Mouse (Mus musculus): ENCODE results near the gene Gm12830.

The Gm12830 gene

DNA sequence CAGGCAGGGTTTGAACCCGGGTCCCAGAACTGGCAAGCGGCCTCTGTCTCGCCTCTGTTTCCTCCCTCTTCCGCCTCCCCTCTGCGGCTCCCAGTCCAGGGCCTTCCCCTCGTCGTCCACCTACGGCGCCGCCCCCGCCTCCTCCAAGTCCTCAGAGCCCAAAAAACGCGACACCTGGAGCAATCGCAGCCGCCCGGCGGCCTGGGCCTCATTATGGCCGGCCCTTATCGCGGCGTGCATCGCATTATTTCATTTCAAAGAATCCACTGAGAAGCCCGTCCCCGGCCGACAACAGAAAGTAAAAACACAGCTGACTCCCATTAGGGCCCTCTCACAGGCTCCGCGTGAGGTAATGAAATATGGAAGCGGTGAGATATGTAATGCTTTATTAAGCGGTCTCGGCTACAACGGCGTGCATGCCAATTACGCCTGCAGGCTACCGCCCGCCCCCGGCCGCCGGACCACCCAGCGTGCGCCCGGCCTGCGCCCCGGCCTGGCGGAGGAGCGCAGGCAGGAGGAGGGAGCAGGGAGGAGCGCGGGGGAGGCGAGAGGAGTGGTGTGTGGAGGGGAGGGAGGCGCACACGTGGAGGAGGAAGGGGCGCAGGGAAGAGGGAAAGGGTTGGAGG is at the start of gene Gm12830:
TSS of gene Gm12830 (plus strand) at position 156 of the 626 bp plus-strand sequence.
- DNase-seq (ENCODE audit: low spot score in 2 of 2) = no peak

DNA sequence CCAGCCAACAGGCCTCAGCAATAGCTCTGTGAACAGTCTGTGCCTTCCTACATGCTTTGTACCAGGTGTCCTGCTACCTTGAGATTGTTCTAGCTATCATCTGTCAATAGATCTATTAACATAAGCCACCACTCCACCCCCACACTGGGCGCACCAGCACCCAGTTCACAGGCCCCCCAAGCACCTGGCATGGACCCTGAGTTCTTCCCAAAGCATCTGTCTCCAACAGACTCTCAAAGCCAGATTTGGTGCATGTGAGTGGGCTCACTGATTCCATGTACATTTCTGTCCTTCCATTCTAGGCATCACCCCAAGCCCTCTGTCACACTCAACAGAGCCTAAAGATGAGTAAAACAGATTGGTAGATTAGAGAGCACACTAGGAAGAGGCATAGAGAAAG is 48.2 kb upstream of the Gm12830 start:
- peak; percentile 8 to 30 for DNase-seq (ENCODE audit: low spot score in 2 of 2)

GRCm38 (mm10) chr4:114777625-114778202 is 43.8 kb upstream of the Gm12830 start:
- DNase-seq (ENCODE audit: low spot score in 2 of 2) = peak; percentile 9 to 45

DNA sequence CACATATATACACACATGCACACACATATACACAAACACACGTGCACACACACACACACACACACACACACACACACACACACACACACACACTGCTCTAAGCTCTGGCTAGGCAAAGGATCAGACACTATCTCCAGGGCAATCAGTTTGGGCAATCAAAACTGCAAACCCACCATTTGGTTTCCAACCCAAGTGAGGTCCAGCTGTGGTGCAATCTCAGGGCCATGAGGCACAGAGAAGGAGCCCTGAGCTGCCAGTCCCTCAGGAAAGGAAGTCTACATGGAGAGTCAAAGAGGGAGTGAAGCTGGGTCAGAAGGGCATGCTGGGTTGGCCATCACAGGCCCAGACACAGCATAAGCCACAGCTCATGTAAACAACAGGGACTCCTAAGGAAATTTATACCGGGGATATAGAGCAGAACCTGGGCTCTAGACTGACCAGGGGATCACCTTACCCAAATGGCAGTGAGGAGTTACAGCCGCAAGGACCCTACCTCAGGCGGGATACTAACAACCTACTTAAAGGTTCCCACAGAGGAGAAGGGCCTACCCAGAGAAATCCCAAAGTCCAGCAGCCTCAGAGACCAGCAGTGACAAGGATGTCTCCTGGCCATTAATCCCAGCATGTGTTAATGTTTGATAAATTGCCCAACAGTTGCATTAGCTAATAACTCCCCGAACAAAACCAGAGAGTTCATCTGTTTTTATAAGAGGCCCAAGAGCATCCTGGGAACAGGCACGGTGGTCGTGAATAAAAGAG is 42.6 kb upstream of the Gm12830 start:
- DNase-seq (ENCODE audit: low spot score in 2 of 2) = peak in 1 of 2 experiments; percentile 5

DNA sequence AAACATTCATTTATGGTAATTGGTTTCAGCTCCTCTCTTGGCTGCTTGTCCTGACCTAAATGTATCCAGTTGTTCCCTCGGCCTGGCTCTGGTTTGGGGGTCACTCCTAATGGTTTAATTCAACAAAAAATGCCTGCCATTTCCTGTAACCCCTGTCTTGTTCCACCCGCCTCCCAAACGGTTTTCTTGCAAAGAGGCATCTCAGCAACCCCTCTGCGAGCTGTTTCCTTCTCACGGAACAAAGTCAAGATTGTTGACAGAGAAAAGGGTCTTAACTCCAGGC is 42.1 kb upstream of the Gm12830 start:
- DNase-seq (ENCODE audit: low spot score in 2 of 2) = peak in 1 of 2 experiments; percentile 9

DNA sequence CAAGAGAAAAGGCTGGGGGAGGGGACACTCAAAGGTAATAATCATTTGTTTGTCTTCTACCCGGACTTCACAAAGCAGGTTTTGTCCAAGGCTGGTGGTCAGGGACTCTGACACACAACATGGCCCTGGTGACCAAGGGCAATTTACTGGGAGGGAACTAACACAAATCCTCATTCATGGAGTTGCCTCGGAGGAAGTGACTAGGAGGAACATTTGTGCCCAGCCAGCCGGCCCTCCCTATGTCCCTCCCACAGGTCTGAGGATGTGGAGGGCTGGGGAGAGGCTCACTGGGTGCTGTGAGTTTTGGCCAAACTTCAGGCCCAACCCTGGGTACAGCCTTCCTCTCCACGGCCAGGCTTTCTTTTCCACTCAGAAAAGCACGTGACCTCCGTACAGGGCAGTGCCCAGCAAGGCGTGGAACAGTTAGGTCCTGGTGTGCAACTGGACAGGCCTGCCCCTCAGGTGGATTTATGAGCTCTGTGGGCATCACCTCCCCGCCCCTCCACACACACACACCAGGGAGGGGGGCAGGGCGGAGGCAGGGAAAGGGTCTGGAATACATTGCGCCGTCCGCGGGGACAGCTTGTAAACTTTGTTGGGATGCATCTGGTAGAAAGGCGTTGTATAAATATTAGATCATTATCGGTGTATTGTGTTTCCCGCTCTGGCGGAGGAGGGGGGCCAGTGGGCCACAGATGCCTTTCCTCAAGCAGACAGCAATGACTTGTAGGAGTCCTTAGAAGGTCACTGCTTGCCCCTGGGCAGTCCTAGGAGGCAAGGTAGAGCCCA is 41.6 kb upstream of the Gm12830 start:
- peak in 1 of 2 experiments; percentile 10 for DNase-seq (ENCODE audit: low spot score in 2 of 2)

DNA sequence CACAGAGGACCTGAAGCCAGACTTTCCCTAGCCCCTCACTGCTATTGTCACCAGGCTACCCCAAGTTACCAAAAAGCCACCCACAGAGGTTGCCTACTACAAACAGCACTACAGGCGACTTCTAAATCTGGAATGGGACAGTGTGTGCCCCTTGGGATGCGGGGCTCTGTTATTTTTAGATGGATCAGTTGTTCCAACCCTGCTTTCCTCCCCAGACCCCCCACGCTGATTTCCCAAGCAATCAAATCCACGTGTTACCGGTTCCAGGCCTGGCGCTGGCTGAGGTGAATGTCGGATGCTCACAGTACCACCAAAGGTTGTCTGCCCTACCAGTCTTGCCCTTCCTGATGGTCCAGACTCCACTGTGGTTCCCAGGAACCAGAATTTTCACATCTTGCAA is 38.7 kb upstream of the Gm12830 start:
- DNase-seq (ENCODE audit: low spot score in 2 of 2) = no peak

GRCm38 (mm10) chr4:114784735-114785134 is 36.8 kb upstream of the Gm12830 start:
- DNase-seq (ENCODE audit: low spot score in 2 of 2) = no peak

GRCm38 (mm10) chr4:114788856-114789255 is 32.7 kb upstream of the Gm12830 start:
- no peak for DNase-seq (ENCODE audit: low spot score in 2 of 2)

GRCm38 (mm10) chr4:114791650-114792049 is 29.9 kb upstream of the Gm12830 start:
- DNase-seq (ENCODE audit: low spot score in 2 of 2) = no peak

DNA sequence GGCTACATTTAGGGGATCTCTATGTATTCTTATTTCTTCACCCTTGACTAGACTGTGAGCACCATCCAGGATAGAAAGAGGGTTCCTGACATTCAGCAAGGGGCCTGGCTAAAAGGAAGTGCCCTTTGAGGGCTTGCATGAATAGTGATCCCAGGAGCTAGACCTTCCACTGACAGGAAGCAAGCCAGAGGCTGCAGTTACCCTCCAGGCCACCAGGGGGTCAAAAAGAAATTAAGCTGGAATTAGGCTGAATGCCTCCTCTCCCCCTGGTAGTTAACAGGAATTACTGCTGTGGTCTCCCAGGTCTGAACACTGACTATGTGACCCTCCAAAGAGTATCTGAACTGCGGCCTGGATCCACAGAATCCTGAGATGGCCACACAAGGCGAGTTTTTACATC is 27.7 kb upstream of the Gm12830 start:
- DNase-seq (ENCODE audit: low spot score in 2 of 2) = no peak

GRCm38 (mm10) chr4:114797254-114797914 is 24.1 kb upstream of the Gm12830 start:
- DNase-seq (ENCODE audit: low spot score in 2 of 2) = no peak

DNA sequence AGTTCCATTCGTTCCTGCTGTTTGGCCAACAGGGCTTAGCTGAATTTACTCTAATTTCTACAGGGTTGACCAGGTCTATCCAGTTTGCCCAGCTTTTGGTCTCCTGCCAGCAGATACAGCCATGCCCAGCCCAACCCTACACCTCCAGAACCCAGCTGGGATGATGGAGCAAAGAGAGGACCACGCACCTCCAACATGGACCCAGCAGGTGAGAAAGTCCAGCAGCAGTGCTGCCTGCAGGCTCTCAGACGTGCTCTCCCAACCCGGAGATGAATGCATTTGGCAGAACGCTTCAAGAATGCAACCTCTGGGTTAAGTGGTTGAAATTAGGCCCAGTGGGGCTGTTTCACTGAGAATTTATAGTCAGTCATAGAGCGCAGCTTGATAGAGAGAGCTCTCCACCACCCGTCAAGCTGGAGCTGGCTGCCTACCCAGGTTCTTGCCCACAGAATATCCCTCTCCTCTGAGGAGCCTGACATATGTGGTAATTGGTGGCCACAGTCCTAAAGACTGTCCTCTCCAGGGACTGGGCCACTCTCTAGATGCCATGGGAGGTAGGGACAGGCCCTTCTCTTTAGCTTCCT is 23.4 kb upstream of the Gm12830 start:
- no peak for DNase-seq (ENCODE audit: low spot score in 2 of 2)

GRCm38 (mm10) chr4:114804096-114804495 is 17.4 kb upstream of the Gm12830 start:
- no peak for DNase-seq (ENCODE audit: low spot score in 2 of 2)

- no peak for DNase-seq (ENCODE audit: low spot score in 2 of 2)
Measured at GRCm38 (mm10) chr4:114818963-114819702, 2.4 kb upstream of the Gm12830 start.

DNA sequence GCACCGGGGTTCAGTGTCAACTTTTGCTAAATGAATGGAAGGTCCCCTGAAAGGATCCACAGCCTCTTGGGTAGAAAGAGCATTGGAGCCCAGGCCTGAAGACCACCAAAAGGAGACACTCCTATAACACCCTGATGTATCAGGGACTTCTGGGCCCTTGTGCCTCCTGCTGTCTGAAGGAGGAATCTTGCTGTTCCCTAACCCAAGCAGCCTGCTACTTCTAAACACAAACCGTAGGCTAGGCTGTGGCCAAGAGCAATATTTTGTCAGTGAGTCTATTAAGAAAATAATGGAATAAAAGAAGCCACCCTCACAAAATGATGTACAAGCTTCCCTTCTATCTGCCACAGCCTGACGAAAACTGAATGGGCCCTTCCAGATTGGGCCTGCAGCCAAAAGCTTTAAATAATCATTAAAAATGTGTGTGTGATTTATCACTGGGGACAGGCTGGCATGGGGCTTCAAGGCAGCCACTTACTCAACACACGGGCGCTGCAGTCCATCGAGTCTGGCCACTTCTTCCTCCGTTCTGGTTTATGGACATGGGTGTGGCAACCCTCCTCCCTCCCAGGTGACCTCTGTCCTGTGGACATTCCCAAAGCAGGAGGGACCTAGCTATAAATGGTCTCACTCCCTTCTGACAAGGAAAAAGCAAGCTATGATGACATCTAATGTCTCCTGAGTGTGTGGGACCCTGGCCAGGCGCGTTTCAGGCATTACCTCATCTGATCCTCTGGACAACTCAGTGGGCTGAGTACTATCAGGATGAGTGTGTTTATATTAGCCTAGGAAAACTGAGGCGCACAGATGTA is 13.5 kb downstream of the Gm12830 start:
- no peak for DNase-seq (ENCODE audit: low spot score in 2 of 2)

GRCm38 (mm10) chr4:114841336-114841920 is 19.9 kb downstream of the Gm12830 start:
- no peak for DNase-seq (ENCODE audit: low spot score in 2 of 2)

DNA sequence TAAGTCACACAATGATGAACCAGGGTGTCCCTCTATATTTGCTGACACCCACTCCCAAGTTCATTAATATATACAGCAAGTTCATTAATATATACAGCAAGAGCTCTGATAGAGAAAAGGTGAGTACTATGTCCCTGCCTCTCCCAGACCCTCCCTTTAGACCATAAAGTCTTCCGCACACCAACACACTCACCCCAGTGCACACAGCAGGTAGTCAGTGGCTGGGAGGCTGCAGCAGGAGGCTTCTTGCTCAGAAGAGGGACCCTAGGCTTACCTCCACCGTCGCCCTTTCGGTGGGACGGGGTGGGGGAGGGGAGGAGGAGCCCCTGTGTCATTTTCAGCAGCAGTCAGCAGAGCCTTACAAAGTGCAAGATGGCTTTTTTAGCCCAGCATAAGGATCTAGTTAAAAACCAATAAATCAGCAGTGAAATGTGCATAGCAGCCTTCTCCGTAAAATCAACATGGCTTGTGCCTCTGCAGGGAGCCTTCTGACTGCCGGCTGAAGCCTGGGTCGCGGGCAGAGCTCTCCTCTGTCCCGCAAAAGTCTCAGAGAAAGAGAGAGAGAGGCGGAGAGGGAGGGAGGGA is 20.9 kb downstream of the Gm12830 start:
- DNase-seq (ENCODE audit: low spot score in 2 of 2) = no peak

DNA sequence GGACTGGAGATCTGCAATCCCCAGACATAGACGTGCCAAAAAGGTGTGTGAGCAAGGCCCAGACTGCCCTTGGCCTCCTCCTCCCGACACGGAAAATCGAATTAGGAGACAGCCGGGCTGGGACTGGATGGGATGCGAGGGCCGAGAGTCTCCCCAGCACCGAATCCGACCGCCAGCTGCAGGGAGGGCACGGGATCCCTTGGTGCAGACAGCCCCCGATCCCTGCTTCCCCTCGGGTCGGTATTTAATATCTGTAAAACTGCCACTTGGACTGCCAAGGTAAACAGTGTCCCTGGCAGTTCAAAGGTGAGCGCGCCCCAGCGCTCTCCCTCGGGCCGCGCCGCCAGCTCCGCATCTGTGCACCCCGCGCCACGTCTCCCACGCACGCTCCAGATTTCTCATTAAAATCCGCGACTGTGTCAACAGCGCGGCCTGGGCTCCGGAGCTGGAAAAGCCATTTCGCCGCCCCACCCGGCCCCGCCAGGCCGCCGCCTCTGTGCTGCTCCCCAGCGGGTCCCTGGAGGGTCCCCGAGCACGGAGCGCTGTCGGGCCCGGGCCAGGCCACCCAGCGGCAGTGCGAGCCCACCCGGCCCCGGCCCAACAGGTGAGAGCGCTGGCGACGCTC is 21.7 kb downstream of the Gm12830 start:
- no peak for DNase-seq (ENCODE audit: low spot score in 2 of 2)

All from spleen, postnatal 4 days (tissue).